Mouse (Mus musculus): ENCODE measurements around the gene Cacna1a. TPM values are rescaled to one million over a fixed set of nuclear protein-coding genes. Genes with fewer than 3 reads are reported as not detected.

Cacna1a gene
- total RNA-seq, 1 experiment from 2014 or later: not detected

- ATAC-seq (replicated peaks; ENCODE audit: insufficient number of reproducible peaks, low FRiP score, low TSS enrichment, poor library complexity, severe bottlenecking): no peak
Measured at GRCm38 (mm10) chr8:84391611-84392010, 3.4 kb downstream of the Cacna1a start.

GRCm38 (mm10) chr8:84395751-84396457, 7.7 kb downstream of the Cacna1a start:
- ATAC-seq (replicated peaks; ENCODE audit: insufficient number of reproducible peaks, low FRiP score, low TSS enrichment, poor library complexity, severe bottlenecking): no peak

GRCm38 (mm10) chr8:84413886-84414851, 25.9 kb downstream of the Cacna1a start:
- no peak for ATAC-seq (replicated peaks; ENCODE audit: insufficient number of reproducible peaks, low FRiP score, low TSS enrichment, poor library complexity, severe bottlenecking)

- no peak for ATAC-seq (replicated peaks; ENCODE audit: insufficient number of reproducible peaks, low FRiP score, low TSS enrichment, poor library complexity, severe bottlenecking)
Measured at GRCm38 (mm10) chr8:84414918-84415317, 26.7 kb downstream of the Cacna1a start.

GRCm38 (mm10) chr8:84415378-84415898, 27.2 kb downstream of the Cacna1a start:
- no peak for ATAC-seq (replicated peaks; ENCODE audit: insufficient number of reproducible peaks, low FRiP score, low TSS enrichment, poor library complexity, severe bottlenecking)

- no peak for ATAC-seq (replicated peaks; ENCODE audit: insufficient number of reproducible peaks, low FRiP score, low TSS enrichment, poor library complexity, severe bottlenecking)
Measured at GRCm38 (mm10) chr8:84416041-84416440, 27.8 kb downstream of the Cacna1a start.

- no peak for ATAC-seq (replicated peaks; ENCODE audit: insufficient number of reproducible peaks, low FRiP score, low TSS enrichment, poor library complexity, severe bottlenecking)
Measured at GRCm38 (mm10) chr8:84416915-84417314, 28.7 kb downstream of the Cacna1a start.

GRCm38 (mm10) chr8:84417840-84418239, 29.6 kb downstream of the Cacna1a start:
- ATAC-seq (replicated peaks; ENCODE audit: insufficient number of reproducible peaks, low FRiP score, low TSS enrichment, poor library complexity, severe bottlenecking): no peak

GRCm38 (mm10) chr8:84424426-84424825, 36.2 kb downstream of the Cacna1a start:
- ATAC-seq (replicated peaks; ENCODE audit: insufficient number of reproducible peaks, low FRiP score, low TSS enrichment, poor library complexity, severe bottlenecking): no peak

- no peak for ATAC-seq (replicated peaks; ENCODE audit: insufficient number of reproducible peaks, low FRiP score, low TSS enrichment, poor library complexity, severe bottlenecking)
Measured at GRCm38 (mm10) chr8:84426087-84426486, 37.8 kb downstream of the Cacna1a start.

GRCm38 (mm10) chr8:84426582-84426981, 38.3 kb downstream of the Cacna1a start:
- no peak for ATAC-seq (replicated peaks; ENCODE audit: insufficient number of reproducible peaks, low FRiP score, low TSS enrichment, poor library complexity, severe bottlenecking)

GRCm38 (mm10) chr8:84428034-84428433, 39.8 kb downstream of the Cacna1a start:
- ATAC-seq (replicated peaks; ENCODE audit: insufficient number of reproducible peaks, low FRiP score, low TSS enrichment, poor library complexity, severe bottlenecking): no peak

- no peak for ATAC-seq (replicated peaks; ENCODE audit: insufficient number of reproducible peaks, low FRiP score, low TSS enrichment, poor library complexity, severe bottlenecking)
Measured at GRCm38 (mm10) chr8:84429014-84429413, 40.8 kb downstream of the Cacna1a start.

- no peak for ATAC-seq (replicated peaks; ENCODE audit: insufficient number of reproducible peaks, low FRiP score, low TSS enrichment, poor library complexity, severe bottlenecking)
Measured at GRCm38 (mm10) chr8:84429492-84429891, 41.3 kb downstream of the Cacna1a start.

- ATAC-seq (replicated peaks; ENCODE audit: insufficient number of reproducible peaks, low FRiP score, low TSS enrichment, poor library complexity, severe bottlenecking): no peak
Measured at GRCm38 (mm10) chr8:84435370-84435769, 47.1 kb downstream of the Cacna1a start.

- ATAC-seq (replicated peaks; ENCODE audit: insufficient number of reproducible peaks, low FRiP score, low TSS enrichment, poor library complexity, severe bottlenecking): no peak
Measured at GRCm38 (mm10) chr8:84439813-84440212, 51.6 kb downstream of the Cacna1a start.

- ATAC-seq (replicated peaks; ENCODE audit: insufficient number of reproducible peaks, low FRiP score, low TSS enrichment, poor library complexity, severe bottlenecking): no peak
Measured at GRCm38 (mm10) chr8:84442043-84442442, 53.8 kb downstream of the Cacna1a start.

- no peak for ATAC-seq (replicated peaks; ENCODE audit: insufficient number of reproducible peaks, low FRiP score, low TSS enrichment, poor library complexity, severe bottlenecking)
Measured at GRCm38 (mm10) chr8:84446571-84446991, 58.3 kb downstream of the Cacna1a start.

- no peak for ATAC-seq (replicated peaks; ENCODE audit: insufficient number of reproducible peaks, low FRiP score, low TSS enrichment, poor library complexity, severe bottlenecking)
Measured at GRCm38 (mm10) chr8:84454532-84454931, 66.3 kb downstream of the Cacna1a start.
